Mouse (Mus musculus): Measurements from ENCODE around the gene Oaz3. TPM values are rescaled to one million over a fixed set of nuclear protein-coding genes. Genes with fewer than 3 reads are reported as not detected.

Oaz3 gene
- polyA plus RNA-seq, 1 experiment from 2014 or later, result 0.38 TPM

Other genes starting within 250 kb of the Oaz3 start
- not detected in 2 replicates for gene Gm5286, start 247.2 kb downstream of the Oaz3 start, polyA plus RNA-seq (2015; fragmentation: Nextera tagmentation; extraction: Ambion mirVana)
- gene Gm4778, start 179.9 kb downstream of the Oaz3 start, polyA plus RNA-seq (2015; fragmentation: Nextera tagmentation; extraction: Ambion mirVana), result not detected in 2 replicates
- gene Them4, start 133.8 kb downstream of the Oaz3 start, polyA plus RNA-seq (2015; fragmentation: Nextera tagmentation; extraction: Ambion mirVana), result 10.6 and 10.8 TPM in 2 replicates
- 199 and 218 TPM in 2 replicates for gene Them5, start 101.8 kb downstream of the Oaz3 start, polyA plus RNA-seq (2015; fragmentation: Nextera tagmentation; extraction: Ambion mirVana)
- 1.8 and 2.4 TPM in 2 replicates for gene C2cd4d, start 81.5 kb downstream of the Oaz3 start, polyA plus RNA-seq (2015; fragmentation: Nextera tagmentation; extraction: Ambion mirVana)
- 2.3 and 2.9 TPM in 2 replicates for gene Rorc, start 71.1 kb downstream of the Oaz3 start, polyA plus RNA-seq (2015; fragmentation: Nextera tagmentation; extraction: Ambion mirVana)
- gene Lingo4, start 45.4 kb downstream of the Oaz3 start, polyA plus RNA-seq (2015; fragmentation: Nextera tagmentation; extraction: Ambion mirVana), result 0.09 and 0.14 TPM in 2 replicates
- 6.7 and 8.0 TPM in 2 replicates for gene Tdrkh, start 30.6 kb downstream of the Oaz3 start, polyA plus RNA-seq (2015; fragmentation: Nextera tagmentation; extraction: Ambion mirVana)
- gene Mrpl9, start 597 bp downstream of the Oaz3 start, polyA plus RNA-seq (2015; fragmentation: Nextera tagmentation; extraction: Ambion mirVana), result 63.2 and 64.0 TPM in 2 replicates
- gene Celf3, start 34.4 kb upstream of the Oaz3 start, polyA plus RNA-seq (2015; fragmentation: Nextera tagmentation; extraction: Ambion mirVana), result 1.4 and 1.9 TPM in 2 replicates
- gene Riiad1, start 36.4 kb upstream of the Oaz3 start, polyA plus RNA-seq (2015; fragmentation: Nextera tagmentation; extraction: Ambion mirVana), result 2.1 and 4.0 TPM in 2 replicates
- gene Snx27, start 138.8 kb upstream of the Oaz3 start, polyA plus RNA-seq (2015; fragmentation: Nextera tagmentation; extraction: Ambion mirVana), result 43.4 and 45.7 TPM in 2 replicates
- gene Gm10972, start 199.2 kb upstream of the Oaz3 start, polyA plus RNA-seq (2015; fragmentation: Nextera tagmentation; extraction: Ambion mirVana), result not detected in 2 replicates
- gene Tuft1, start 215.0 kb upstream of the Oaz3 start, polyA plus RNA-seq (2015; fragmentation: Nextera tagmentation; extraction: Ambion mirVana), result 30.2 and 30.9 TPM in 2 replicates
- gene Selenbp2, start 249.6 kb upstream of the Oaz3 start, polyA plus RNA-seq (2015; fragmentation: Nextera tagmentation; extraction: Ambion mirVana), result 0.77 and 1.4 TPM in 2 replicates

Measured in limb, embryonic 15.5 days (tissue).